Mouse (Mus musculus) cerebellum, adult 11-12 months (tissue): ENCODE measurements around the gene Samd4b.

Experiments
- DNase-seq: peaks from one replicate; pipeline ENCODE4 v3.0.0; 2022

Samd4b gene

GRCm38 (mm10) chr7:28354113-28354581, 243.8 kb downstream of the Samd4b start:
- no peak for DNase-seq

- DNase-seq, result no peak
These were observed 244.7 kb downstream of the Samd4b start for GRCm38 (mm10) chr7:28353267-28353666.

- no peak for DNase-seq
These were observed 246.2 kb downstream of the Samd4b start for GRCm38 (mm10) chr7:28351676-28352191.

GRCm38 (mm10) chr7:28350155-28350883, 247.6 kb downstream of the Samd4b start, which contains the start of gene Rps16:
TSS of gene Rps16 (plus strand) at chr7:28350652.
- peak; percentile 97 for DNase-seq
